Mouse (Mus musculus) thymus, postnatal 4 days (tissue): ENCODE measurements around the gene Lrriq4.

Experiments used
- DNase-seq: peaks from one replicate; pipeline ENCODE4 v3.0.0; 2021

The Lrriq4 gene

DNA sequence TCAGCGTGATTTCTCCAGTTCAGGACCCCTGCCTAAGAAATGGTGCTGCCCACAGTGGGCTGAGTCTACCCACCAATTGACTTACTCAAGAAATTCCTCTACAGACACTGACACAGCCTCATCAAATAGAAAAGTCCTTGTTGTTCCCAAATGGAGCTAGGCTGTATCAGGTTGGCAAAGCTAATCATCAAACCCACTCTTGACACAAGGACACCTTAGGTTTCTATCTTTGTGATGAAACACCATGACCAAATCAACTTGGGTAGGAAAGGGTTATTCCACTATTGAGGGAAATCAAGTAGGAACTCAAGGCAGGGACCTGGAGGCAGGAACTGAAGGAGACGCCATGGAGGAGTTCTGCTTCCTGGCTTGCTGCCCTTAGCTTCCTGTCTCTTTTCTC lies at the start of gene Lrriq4:
TSS of gene Lrriq4 (plus strand) at position 301 of the 400 bp plus-strand sequence.
- DNase-seq = no peak

DNA sequence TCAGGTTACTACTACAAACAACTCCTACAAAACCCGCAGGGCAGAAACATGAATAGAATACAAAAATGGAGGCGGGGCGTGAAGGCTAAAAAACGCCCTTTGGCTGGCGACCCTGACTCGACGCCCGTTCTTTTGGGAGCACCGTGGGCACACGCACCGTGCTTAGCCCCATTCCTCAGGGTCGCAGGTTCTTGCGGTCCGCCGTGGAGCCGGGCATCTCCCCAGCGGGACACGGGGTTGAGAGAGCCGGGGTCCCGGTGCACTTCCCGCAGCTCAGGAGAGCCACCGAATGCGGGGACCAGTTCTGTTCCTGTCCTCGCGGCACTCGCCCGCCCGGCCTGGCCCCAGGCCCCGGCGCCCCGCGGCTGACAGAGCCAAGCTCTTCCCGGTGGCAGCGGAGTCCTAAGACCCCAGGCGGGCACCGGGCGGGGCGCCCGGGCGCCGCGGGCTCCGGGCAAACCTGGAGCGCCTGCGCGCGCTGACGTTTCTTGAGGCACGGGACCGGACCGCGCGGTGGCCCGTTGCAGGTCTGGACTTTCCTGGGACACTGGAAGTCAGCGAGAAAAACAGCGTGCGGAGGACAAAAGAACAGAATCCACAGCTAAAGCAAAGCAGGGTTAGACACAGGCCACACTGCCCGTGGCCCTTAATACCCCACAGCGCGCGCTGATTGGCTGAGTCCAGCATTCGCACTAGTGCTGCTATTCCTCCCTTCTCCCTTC lies 49.0 kb upstream of the Lrriq4 start:
- peak; percentile 37 for DNase-seq

DNA sequence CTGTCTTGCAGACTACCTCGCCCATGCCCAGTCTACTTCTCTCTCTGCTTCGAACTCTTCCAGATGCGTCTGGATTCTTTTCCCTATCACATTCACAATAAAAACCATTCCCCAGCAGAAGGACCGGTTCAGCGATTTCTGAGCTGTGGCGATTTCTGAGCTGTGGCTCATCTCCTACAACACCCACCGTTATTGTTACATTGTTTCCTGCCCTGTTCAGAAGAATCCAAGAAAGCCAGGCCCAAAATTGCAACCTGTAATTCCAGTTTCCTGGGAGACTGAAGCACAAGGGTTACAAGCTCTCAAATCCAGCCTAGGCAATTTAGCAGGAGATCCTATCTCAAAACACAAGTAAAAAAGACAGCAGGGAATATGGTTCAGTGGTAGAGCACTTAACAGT lies 47.0 kb upstream of the Lrriq4 start:
- DNase-seq = no peak

DNA sequence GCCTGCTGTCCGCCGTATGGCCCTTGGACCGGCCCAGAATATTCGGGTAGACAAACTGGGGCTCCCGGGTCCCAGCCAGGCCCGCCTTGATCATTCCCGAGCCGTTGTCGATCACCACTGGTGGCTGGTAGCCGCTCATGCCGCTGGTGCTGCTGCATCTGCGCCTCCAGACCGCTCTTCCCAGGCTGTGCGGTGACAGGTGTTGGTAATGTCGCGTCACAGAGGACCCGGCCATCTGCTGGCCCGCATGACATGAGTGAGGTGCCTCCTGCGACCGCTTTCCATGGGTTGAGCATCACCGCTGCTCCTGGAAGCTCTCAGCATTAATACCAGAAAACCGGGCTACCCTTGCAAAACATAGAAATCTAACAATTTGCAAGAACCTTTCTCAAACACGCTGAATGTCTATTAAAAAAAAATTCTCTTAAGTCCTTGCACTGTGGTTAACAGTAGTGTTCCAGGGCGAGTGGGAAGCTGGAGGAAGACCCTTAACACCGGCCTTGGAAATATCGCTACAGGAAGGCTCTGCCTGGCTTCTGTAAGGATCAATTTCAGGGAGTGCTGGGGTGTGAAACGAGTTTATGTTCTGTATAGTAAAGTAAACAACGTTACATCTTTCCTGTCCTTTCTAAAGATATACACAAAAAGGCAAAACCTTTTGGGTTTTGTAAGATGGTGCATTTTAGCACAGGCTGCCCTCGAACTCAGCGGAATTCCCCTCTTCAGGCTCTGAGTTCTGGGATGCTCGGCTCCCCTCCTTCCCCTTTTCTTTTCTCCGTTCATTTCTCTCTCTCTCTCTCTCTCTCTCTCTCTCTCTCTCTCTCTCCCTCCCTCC lies 44.4 kb upstream of the Lrriq4 start, which contains the start of gene Actrt3:
TSS of gene Actrt3 (minus strand) at position 229 of the 835 bp plus-strand sequence.
- DNase-seq = peak; percentile 61

DNA sequence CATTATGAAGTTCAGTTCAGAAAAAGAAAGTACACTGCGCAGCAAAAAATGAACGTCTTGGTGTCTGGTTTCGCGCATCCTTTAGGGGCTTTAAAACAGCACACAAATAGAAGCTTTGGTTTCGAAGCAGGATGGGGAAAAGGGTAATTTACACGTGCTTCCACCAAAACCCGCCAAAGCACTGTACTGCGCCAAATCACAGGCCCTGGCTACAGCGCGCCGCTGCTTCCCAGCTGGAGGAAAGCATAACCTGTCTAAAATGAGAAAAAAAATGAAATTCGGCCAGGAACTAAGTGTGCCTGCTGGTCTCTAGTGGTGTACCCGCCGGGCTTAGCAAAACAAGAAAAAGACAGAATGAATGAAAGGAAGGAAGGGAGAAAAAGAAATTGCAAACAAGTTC lies 43.6 kb upstream of the Lrriq4 start:
- peak; percentile 49 for DNase-seq

DNA sequence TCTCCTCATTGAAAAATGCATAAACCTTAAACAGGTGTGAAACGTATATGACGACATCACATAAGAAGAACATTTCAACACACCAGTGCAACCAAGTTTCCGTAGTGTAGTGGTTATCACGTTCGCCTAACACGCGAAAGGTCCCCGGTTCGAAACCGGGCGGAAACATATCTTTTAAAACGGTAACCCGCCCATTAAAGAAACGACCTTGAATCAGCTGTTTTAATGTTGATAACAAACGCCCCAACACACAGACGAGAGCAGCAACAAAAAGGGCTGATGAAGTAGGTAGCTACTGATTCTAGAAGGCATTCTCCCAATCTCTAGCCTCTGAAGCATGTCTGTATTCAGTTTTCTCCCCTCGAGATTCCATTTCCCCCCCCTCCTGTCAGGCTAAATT lies 43.1 kb upstream of the Lrriq4 start:
- peak; percentile 90 for DNase-seq

DNA sequence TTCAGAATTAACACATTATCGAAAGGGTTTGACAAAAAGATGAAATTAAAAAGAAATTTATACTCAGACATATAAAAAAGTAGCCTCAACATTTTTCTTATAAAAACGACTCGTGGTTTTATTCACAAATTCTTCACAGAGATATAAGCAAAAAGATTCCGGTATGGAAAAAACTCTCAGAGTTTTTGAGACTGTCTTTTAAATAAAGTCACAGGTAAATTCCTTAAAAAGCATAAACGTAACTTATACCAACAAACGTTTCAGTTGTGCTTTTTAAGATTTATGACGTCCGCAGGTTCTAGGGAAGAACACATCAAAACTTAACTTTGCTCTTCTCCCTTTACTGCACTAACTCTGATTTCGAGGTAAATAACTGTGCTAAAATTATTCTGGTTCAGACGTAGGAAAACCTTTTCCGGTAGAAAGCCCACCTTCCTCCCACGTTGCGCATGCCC lies 42.7 kb upstream of the Lrriq4 start:
- no peak for DNase-seq

DNA sequence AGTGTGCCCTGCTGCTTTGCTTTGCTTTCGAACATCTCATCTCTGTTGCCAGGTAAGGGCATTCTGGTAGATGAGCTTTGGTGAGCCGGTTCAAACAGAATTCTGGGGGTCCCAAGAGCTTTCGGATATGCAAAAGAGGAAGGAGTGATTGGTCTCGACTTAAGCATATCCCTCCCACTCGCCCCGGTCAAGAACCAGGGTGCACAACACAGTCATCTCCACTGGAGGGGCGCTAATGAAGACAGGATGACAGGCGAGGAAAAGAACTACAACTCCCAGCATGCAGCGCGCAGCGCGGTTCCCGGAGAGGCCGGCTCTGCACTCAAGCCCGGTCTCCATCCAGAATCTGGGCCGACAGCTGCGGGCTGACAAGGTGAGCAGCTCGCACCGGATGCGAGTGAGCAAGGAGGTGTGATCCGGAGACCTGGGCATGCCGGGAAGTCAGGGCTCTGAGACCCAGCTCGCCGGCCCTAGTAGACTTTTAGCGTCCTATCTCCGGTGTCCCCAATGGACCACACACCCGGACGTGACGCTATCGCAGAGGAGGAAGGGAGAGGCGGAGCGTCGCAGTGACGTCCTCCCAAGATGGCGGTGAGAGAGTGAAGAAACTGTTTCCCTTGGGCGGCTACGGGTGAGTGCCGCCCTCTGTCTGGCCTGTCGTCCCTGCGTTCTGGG lies 42.1 kb upstream of the Lrriq4 start, which contains the start of gene Mynn:
TSS of gene Mynn (plus strand) at position 1 of the 675 bp plus-strand sequence.
- peak; percentile 97 for DNase-seq

DNA sequence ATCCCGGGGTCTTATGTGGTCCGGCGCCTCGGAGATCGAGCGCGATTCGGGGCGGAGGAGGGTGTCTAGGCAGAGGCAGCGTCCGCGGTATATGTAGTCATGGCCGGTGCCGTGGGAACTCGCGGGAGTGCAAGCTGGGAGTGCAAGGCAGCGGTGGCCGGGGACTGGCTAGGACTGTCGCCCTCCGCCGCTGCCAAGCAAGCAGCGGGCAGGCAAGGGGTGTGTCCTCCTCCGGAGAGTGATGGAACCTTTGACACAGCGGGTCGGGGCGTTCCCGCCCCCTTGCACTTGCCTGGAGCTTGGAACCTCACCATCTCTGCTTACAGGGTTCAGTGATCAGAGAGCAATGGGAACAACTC lies 41.6 kb upstream of the Lrriq4 start:
- no peak for DNase-seq

DNA sequence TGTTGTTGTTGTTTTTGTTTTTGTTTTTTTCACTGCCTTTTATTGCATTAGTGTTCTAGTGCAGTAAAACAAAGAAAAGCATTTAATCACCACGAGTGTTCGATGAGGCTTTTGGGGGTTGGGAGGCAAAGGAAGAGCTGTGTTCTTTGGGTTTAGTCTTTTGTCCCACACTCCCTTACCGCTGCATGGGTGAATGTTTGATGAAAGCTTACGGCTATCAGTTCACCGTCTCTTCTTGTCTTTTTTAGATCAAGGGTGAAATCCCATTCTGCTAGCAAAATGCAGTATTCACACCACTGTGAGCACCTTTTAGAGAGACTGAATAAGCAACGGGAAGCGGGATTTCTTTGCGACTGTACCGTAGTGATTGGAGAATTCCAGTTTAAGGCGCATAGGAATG lies 41.1 kb upstream of the Lrriq4 start:
- DNase-seq = no peak

DNA sequence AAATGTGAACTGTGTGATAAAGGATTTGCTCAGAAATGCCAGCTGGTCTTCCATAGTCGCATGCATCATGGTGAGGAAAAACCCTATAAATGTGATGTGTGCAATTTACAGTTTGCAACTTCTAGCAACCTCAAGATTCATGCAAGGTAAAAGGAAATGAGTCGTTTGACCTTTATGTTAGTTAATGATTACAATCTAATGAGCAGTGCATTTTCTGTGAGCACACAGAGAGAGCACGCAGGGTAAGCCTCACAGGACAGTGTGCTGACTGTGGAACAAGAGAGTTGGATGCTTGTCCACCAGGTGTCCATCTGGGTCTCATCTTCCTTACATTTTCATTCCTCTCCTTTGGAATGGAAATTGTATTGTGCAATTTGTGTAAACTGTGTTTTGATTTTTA lies 35.3 kb upstream of the Lrriq4 start:
- no peak for DNase-seq

DNA sequence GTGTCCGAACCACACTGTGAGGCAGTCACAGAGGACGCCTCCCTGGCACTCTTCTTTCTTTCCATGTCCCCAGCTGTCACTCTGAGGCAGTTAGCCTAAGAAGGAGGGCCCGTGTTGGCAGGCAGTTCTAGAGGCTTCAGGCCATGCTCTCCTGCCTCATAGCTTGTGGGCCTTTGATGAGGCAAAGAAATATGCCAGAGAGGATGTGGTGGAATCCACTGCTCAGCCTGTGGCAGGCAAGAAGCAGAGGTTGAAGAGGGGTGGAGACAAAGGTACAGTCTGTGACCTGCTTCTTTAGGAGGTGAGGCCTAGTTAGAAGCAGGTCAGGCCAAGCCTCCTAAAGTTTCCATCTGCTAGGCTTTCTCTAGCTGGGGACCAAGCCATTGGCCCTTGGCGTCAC lies 33.4 kb upstream of the Lrriq4 start:
- DNase-seq = peak; percentile 48

DNA sequence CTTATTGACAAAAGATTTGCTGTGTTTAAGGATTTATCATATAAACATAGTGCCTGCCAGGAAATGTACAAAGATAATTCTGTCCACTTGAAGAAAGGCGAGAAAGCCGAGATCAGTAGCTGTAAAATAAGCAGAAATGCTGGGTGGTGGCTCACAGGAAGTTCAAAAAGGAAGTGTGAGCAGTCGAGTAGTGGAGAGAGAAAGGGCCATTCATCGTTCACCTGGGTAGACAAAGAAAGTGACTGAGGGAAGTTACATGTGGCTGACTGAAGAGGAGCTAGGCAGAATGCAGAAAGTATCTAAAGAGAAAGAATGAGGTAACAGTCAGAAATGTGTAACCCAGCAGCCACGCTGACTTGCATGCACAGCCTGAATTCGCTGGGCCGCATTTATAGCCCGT lies 24.2 kb upstream of the Lrriq4 start:
- DNase-seq = no peak

DNA sequence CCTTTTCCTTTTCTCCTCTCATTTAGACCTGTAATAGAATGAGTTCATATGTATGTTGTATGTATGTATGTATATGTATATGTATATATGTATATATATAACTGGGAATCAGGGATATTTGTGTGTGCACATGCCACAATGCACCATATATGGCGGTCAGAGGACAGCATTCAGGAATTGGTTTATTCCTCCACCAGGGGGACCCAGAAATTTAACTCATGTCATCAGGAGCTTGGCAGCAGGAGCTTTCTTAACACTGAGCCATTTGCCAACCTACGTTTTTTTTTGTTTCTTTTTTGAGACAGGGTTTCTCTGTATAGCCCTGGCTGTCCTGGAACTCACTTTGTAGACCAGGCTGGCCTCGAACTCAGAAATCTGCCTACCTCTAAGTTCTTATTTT lies 10.6 kb upstream of the Lrriq4 start:
- no peak for DNase-seq

DNA sequence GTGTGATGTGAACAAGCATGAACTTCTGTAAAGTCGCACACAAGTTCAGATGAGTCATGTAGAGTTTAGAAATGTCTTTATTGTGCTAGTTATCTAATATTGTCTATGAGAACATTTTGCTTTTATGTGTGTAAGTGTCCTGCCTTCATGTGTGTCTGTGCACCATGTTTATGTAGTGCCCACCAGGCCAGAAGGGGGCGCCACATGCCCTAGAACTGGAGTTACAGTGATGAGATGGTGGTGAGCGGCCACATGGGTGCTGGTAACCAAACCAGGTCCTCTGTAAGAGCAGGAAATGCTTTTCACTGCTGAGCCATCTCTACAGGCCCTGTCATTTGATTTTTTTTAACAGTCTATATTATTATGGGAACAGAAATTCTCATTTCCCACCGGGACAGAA lies 8.7 kb upstream of the Lrriq4 start:
- peak; percentile 32 for DNase-seq

DNA sequence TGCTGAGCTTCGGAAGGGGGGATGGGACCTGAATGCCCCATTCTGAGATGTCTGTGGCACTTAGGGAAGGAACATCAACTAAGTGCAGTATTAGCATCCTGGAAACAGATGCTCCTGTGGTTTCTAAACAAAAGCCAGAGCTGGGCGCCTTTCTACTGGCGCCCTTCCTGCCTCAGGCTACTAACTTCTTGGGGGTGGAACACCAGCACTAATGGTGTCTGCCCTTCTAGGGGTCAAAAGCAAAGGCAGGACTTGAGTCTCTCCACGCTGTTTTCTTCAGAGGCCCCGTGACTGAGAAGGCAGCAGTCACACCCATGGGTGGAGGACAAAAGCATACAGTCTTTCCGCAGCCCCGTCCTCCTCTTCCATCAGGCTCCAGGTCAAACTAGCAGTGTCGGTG lies 2.5 kb downstream of the Lrriq4 start:
- DNase-seq = no peak

DNA sequence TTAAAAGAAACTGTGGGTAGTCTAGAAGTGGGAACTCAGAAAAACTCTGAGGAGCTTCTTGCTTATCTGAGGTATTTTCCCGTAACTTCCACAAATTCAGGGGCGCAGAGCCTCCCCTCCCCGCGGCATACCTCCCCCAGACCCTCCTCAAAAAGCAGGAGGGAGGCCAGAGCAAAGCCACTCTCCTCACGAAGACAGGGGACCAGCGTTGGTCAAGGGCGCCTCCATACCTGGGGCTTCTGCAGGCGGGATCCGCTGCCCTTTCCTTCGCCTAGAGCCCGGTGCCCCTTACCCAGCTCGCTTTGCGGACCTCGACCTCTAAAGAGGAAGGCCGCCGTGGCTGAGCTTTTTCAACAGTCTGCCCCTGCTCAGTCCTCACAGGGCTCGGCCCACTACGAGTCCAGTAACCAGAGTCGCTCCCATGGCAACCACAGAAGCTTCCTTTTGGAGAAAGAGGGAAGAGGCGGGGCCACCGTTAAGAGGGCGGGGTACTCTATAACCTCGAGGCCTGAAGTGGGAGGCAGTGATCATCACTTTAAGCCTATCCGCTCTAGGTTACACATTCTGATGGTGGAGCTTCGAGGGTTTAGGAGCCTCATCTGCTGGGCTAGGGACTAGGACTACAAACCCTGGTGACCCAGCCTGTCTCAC lies 3.3 kb downstream of the Lrriq4 start, which contains the start of gene Lrrc34:
TSS of gene Lrrc34 (minus strand) at position 430 of the 651 bp plus-strand sequence.
- peak; percentile 14 for DNase-seq

DNA sequence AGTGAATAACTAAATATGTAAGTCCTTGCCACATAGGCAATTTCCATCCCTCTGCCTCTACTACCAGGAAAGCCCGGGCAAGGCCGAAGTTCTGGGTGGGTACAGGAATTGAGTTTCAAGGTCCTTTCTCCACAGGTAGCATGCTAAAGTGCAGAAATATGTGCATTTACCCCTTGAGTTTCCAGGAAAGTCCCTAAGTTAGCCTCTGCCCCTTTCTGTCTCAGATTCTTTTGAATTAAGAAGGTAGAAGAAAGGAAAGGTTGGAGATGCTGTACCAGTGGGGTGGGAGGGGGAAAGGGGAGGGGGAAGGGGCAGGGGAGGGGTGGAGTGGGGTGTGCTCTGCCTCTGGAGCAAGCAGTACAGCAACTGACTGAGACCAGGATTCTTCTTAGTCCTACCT lies 4.2 kb downstream of the Lrriq4 start:
- DNase-seq = no peak

DNA sequence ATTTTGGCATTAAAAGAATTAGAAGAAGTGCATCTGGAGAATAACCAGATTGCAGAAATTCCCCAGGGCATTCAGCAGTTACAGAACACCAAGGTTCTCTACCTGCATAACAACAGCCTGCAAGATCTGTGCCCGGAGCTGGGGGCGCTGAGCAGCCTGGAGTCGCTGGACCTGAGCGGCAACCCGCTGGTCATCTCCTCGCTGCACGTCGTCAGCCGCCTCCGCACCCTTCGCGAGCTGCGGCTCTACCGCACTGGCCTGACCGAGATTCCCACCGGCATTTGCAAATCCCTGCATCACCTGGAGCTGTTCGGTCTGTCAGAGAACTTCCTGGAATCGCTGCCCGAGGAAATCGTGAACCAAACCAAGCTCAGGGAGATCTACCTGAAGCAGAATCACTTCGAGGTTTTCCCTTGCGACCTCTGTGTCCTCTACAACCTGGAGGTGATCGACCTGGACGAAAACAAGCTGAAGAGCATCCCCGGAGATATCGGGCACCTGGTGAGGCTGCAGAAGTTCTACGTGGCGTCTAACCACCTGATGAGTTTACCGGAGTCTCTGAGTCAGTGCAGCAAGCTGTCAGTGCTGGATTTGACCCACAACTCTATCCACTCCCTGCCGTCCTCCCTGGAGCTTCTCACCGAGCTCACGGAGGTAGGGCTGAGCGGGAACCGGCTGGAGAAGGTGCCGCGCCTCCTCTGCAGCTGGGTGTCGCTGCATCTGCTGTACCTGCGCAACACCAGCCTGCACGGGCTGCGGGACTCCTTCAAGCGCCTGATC lies 5.9 kb downstream of the Lrriq4 start:
- peak; percentile 37 for DNase-seq

DNA sequence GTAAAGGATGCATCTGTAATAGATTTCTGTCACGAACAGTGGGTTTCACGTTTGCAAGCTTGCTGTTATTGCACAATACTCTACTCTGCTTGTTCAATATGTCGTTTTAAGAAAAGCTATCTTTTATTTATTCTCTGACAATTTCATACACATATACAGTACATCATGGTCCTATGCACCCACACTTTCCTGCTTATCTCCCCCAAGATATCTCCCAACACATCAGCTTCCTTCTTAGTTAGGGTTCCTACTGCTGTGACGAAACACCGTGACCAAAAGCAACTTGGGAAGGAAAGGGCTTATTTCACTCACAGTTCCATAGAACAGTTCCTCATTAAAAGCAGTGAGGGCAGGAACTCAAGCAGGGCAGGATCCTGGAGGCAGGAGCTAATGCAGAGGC lies 11.6 kb downstream of the Lrriq4 start:
- no peak for DNase-seq

DNA sequence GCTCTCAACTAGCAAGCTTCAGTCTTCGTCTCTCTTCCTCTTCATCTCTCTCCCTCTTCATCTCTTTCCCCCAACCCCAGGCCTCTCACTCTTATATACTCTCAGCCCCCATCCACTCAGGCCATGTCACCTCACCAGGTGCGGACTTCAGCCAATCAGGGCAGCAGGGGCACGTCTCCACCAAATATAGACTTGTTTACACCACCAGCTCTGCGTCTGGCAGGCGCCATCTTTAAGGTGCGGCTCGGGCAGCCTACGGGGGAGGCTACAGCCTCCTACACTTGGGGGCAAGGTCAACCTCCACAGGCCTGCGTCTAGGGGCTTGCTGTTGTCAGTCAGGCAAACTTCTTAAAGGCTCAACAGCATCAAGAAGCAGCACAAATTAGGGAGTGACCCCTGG lies 14.2 kb downstream of the Lrriq4 start:
- DNase-seq = no peak

DNA sequence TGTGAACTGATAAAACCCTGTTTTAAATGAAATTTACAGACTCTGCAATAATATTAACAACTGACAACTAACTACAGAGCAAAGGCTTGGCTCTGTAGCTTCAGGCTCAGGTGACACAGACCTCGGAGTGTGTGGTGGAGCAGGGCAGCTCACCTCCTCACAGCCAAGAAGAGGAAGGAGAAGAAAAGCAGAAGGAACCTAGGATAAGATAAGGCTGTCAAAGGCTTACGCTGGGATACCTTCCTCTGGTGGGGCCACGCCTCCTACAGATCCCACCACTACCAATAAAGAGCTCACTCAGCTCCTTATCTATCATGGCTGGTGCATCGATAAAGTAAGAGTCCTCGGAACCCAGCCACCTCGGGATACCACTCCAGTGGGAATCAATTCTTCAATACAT lies 38.9 kb downstream of the Lrriq4 start:
- DNase-seq = no peak
